Mouse (Mus musculus) forebrain, embryonic 14.5 days (tissue): ENCODE measurements around the gene Lpar3. TPM values are rescaled to one million over a fixed set of nuclear protein-coding genes. Genes with fewer than 3 reads are reported as not detected.
A peak's percentile ranks its signal among the peaks of the same experiment; 100 is the strongest.

ENCODE experiments used
- ATAC-seq: fragments of 200-750 bp; cut with Nextera tagmentation; 2 replicates; pipeline ENCODE4 v1.8.0; 2017; ENCODE audit warnings: mild to moderate bottlenecking, moderate library complexity
- DNase-seq: peaks from one replicate; pipeline ENCODE4 v3.0.0-alpha.2; 2015; ENCODE audit warnings: low spot score
- H3K27ac ChIP-seq: fragments of 300-500 bp; sonication (generic); 2 replicates; pipeline ENCODE4 v1.5.1; 2014; ENCODE audit warnings: low read depth, mild to moderate bottlenecking, control low read depth, low read length, moderate library complexity
- H3K27me3 ChIP-seq: fragments of 300-500 bp; sonication (generic); replicated peaks from 2 replicates; pipeline ENCODE4 v1.6.1; 2014; ENCODE audit warnings: low read length, control low read depth, mixed read lengths; ENCODE audit not compliant: control insufficient read depth, insufficient read depth
- H3K36me3 ChIP-seq: fragments of 300-500 bp; sonication (generic); 2 replicates; pipeline ENCODE4 v1.6.1; 2014; ENCODE audit warnings: low read length, control low read depth; ENCODE audit not compliant: control insufficient read depth, insufficient read depth
- H3K4me1 ChIP-seq: fragments of 300-500 bp; sonication (generic); 2 replicates; pipeline ENCODE4 v1.6.1; 2014; ENCODE audit warnings: antibody characterized with exemption, low read length, control low read depth; ENCODE audit not compliant: control insufficient read depth, insufficient read depth
- H3K4me2 ChIP-seq: fragments of 300-500 bp; sonication (generic); 2 replicates; pipeline ENCODE4 v1.6.1; 2014; ENCODE audit warnings: mild to moderate bottlenecking, control low read depth, low read length
- H3K4me3 ChIP-seq: fragments of 300-500 bp; sonication (generic); 2 replicates; pipeline ENCODE4 v1.5.1; 2014; ENCODE audit warnings: low read depth, low read length, control low read depth
- H3K9ac ChIP-seq: fragments of 300-500 bp; sonication (generic); 2 replicates; pipeline ENCODE4 v1.6.1; 2014; ENCODE audit warnings: mild to moderate bottlenecking, low read length, control low read depth, moderate library complexity
- H3K9me3 ChIP-seq: fragments of 300-500 bp; sonication (generic); replicated peaks from 2 replicates; pipeline ENCODE4 v1.6.1; 2016; ENCODE audit warnings: low read length, control low read depth, mixed read lengths; ENCODE audit not compliant: control insufficient read depth
- WGBS: fragments of 180-500 bp; shearing (Covaris S2); extraction: QIAGEN DNeasy Blood & Tissue Kit; methylation state at CpG from one replicate; pipeline ENCODE4 v1.1.7; 2014; 5-methylcytosine and 5-hydroxymethylcytosine counted together
- polyA plus RNA-seq: library from polyadenylated mRNA; unstranded; fragments of >200 nt; fragmentation: Nextera tagmentation; extraction: Ambion mirVana; gene quantifications from 2 replicates; pipeline ENCODE4 v1.2.1, GENCODE M21; 2014

Gene Lpar3
- polyA plus RNA-seq: 0.13 and 0.20 TPM in 2 replicates

GRCm38 (mm10) chr3:146220776-146221486 is at the start of gene Lpar3:
Lpar3 (plus strand) TSS chr3:146220963.
- Histone ChIP-seq H3K4me3 (peak within 1 kb of the TSS; percentile 43), H3K4me2 (peak within 1 kb of the TSS; percentile 73), H3K9me3 (no peaks in the 10 kb centered on the region), H3K36me3 (no peaks in the 10 kb centered on the region), H3K4me1 (0 out of 2 replicates have a peak, but pooled peaks cover 4% of the 10 kb centered on the region), H3K27me3 (peaks cover 31% of the 10 kb centered on the region), H3K27ac (no peak within 1 kb of the TSS), H3K9ac (peak within 1 kb of the TSS; percentile 14; the same call in 1 of the 2 replicates)
- DNase-seq: peak; percentile 46
- WGBS: under 1% methylated on average over 69 of the region's 73 CpGs
- peak; percentile 89 for ATAC-seq

- Histone ChIP-seq H3K27me3 (no peaks in the 10 kb centered on the region), H3K9me3 (no peaks in the 10 kb centered on the region), H3K36me3 (no peaks in the 10 kb centered on the region), H3K4me1 (no peaks in the 10 kb centered on the region), H3K4me3 (no peak overlapping the region), H3K27ac (no peak overlapping the region), H3K9ac (no peak overlapping the region), H3K4me2 (no peak overlapping the region)
- DNase-seq: no peak
- ATAC-seq: no peak
- WGBS: 73% methylated on average over 5 of the region's 5 CpGs
These were observed 47.7 kb upstream of the Lpar3 start for GRCm38 (mm10) chr3:146173030-146173429.

GRCm38 (mm10) chr3:146174215-146174614 is 46.5 kb upstream of the Lpar3 start:
- no peak for DNase-seq

GRCm38 (mm10) chr3:146177295-146177694 is 43.5 kb upstream of the Lpar3 start:
- WGBS: 84% methylated on average over 7 of the region's 7 CpGs
- Histone ChIP-seq H3K27ac (no peak overlapping the region), H3K27me3 (no peaks in the 10 kb centered on the region), H3K9me3 (no peaks in the 10 kb centered on the region), H3K4me2 (no peak overlapping the region; the same call in 1 of the 2 replicates), H3K4me1 (no peaks in the 10 kb centered on the region), H3K4me3 (no peak overlapping the region), H3K36me3 (no peaks in the 10 kb centered on the region), H3K9ac (no peak overlapping the region)
- ATAC-seq: no peak
- no peak for DNase-seq

More at GRCm38 (mm10) chr3:146174215-146174614, 46.5 kb upstream of the Lpar3 start:
- Histone ChIP-seq H3K27ac (no peak overlapping the region), H3K9me3 (no peaks in the 10 kb centered on the region), H3K9ac (no peak overlapping the region), H3K4me2 (no peak overlapping the region), H3K27me3 (no peaks in the 10 kb centered on the region), H3K4me3 (no peak overlapping the region), H3K4me1 (no peaks in the 10 kb centered on the region), H3K36me3 (no peaks in the 10 kb centered on the region)
- 88% methylated on average over 9 of the region's 9 CpGs for WGBS
- ATAC-seq: no peak

GRCm38 (mm10) chr3:146177748-146178582 is 42.8 kb upstream of the Lpar3 start:
- Histone ChIP-seq H3K27me3 (no peaks in the 10 kb centered on the region), H3K4me1 (no peaks in the 10 kb centered on the region), H3K4me2 (peak overlapping the region; percentile 46), H3K9me3 (no peaks in the 10 kb centered on the region), H3K36me3 (no peaks in the 10 kb centered on the region), H3K4me3 (peak overlapping the region; percentile 18), H3K9ac (peak overlapping the region; percentile 43; the same call in 1 of the 2 replicates), H3K27ac (no peak overlapping the region)
- ATAC-seq: peak; percentile 93
- WGBS: 5% methylated on average over 16 of the region's 16 CpGs
- peak; percentile 91 for DNase-seq

- Histone ChIP-seq H3K4me3 (no peak overlapping the region), H3K4me1 (no peaks in the 10 kb centered on the region), H3K27ac (no peak overlapping the region), H3K4me2 (no peak overlapping the region), H3K9me3 (no peaks in the 10 kb centered on the region), H3K9ac (no peak overlapping the region), H3K36me3 (no peaks in the 10 kb centered on the region), H3K27me3 (no peaks in the 10 kb centered on the region)
- no peak for ATAC-seq
- WGBS: 35% methylated on average over 2 of the region's 2 CpGs
- DNase-seq: no peak
These were observed 40.4 kb upstream of the Lpar3 start for GRCm38 (mm10) chr3:146180341-146180740.

- ATAC-seq (no peak), DNase-seq (peak; percentile 62)
- Histone ChIP-seq H3K4me3 (no peak overlapping the region), H3K4me1 (no peaks in the 10 kb centered on the region), H3K9ac (no peak overlapping the region), H3K27me3 (no peaks in the 10 kb centered on the region), H3K36me3 (no peaks in the 10 kb centered on the region), H3K9me3 (no peaks in the 10 kb centered on the region), H3K27ac (no peak overlapping the region), H3K4me2 (no peak overlapping the region)
- 42% methylated on average over 3 of the region's 3 CpGs for WGBS
These were observed 39.8 kb upstream of the Lpar3 start for GRCm38 (mm10) chr3:146180986-146181385.

- Histone ChIP-seq H3K27ac (no peak overlapping the region), H3K9ac (no peak overlapping the region), H3K9me3 (no peaks in the 10 kb centered on the region), H3K4me2 (no peak overlapping the region), H3K4me1 (no peaks in the 10 kb centered on the region), H3K36me3 (no peaks in the 10 kb centered on the region), H3K27me3 (no peaks in the 10 kb centered on the region), H3K4me3 (no peak overlapping the region)
- ATAC-seq (peak; percentile 79), DNase-seq (peak; percentile 92)
- 17% methylated on average over 13 of the region's 13 CpGs for WGBS
These were observed 35.6 kb upstream of the Lpar3 start for GRCm38 (mm10) chr3:146184992-146185657.
